Mouse (Mus musculus) CH12.LX (cell line): ENCODE results near the gene RPS10-NUDT3. TPM values are rescaled to one million over a fixed set of nuclear protein-coding genes. Genes with fewer than 3 reads are reported as not detected.
A peak's percentile ranks its signal among the peaks of the same experiment; 100 is the strongest.

Experiments used
- DNase-seq: peaks from one replicate; pipeline ENCODE4 v3.0.0-alpha.2; 2013; ENCODE audit errors: extremely low read depth
- H3K27ac ChIP-seq: 2 replicates; pipeline ENCODE4 v1.5.1; 2012; ENCODE audit warnings: low read depth, mild to moderate bottlenecking, control low read depth, moderate library complexity; ENCODE audit not compliant: insufficient read depth
- H3K27me3 ChIP-seq: replicated peaks from 2 replicates; pipeline ENCODE3; 2012; ENCODE audit warnings: inconsistent platforms
- H3K36me3 ChIP-seq, 2 experiments: replicated peaks in 1 of 2; 2 replicates each; pipeline versions ENCODE3 to v1.6.1; 2012; ENCODE audit warnings: inconsistent platforms in 1 of 2, low read length in 1 of 2, mild to moderate bottlenecking in 1 of 2, mixed read lengths in 1 of 2, moderate library complexity in 1 of 2; ENCODE audit not compliant: control insufficient read depth in 1 of 2, insufficient read depth in 1 of 2
- H3K4me1 ChIP-seq, 2 experiments: 2 replicates each; pipeline ENCODE4 v1.6.1; 2012; ENCODE audit warnings: inconsistent platforms in 1 of 2, moderate library complexity in 1 of 2; ENCODE audit not compliant: insufficient read depth in 2 of 2, control insufficient read depth in 1 of 2
- H3K4me2 ChIP-seq: 2 replicates; pipeline ENCODE4 v1.6.1; 2012; ENCODE audit warnings: low read depth, mild to moderate bottlenecking, control low read depth; ENCODE audit not compliant: poor library complexity, insufficient read depth, severe bottlenecking
- H3K4me3 ChIP-seq, 3 experiments: fragments of 150-350 bp in 1 of 3; sonication (generic) in 1 of 3; replicated peaks in 1 of 3; 2 replicates each; pipeline versions ENCODE3 to v1.5.1; 2011 to 2012; ENCODE audit warnings: low read depth in 2 of 3, low read length in 2 of 3, mild to moderate bottlenecking in 2 of 3, moderate library complexity in 2 of 3, control low read depth in 1 of 3, improper control_type of control experiment in 1 of 3, inconsistent platforms in 1 of 3, mixed read lengths in 1 of 3; ENCODE audit not compliant: poor library complexity in 1 of 3
- H3K79me2 ChIP-seq: replicated peaks from 2 replicates; pipeline ENCODE4 v1.6.1; 2012; ENCODE audit warnings: mild to moderate bottlenecking, moderate library complexity; ENCODE audit not compliant: control insufficient read depth, poor library complexity, insufficient read depth, severe bottlenecking; ENCODE audit errors: extremely low read depth
- H3K9ac ChIP-seq: 2 replicates; pipeline ENCODE4 v1.6.1; 2012; ENCODE audit warnings: low read depth, mild to moderate bottlenecking, control low read depth, moderate library complexity; ENCODE audit not compliant: insufficient read depth
- H3K9me3 ChIP-seq: replicated peaks from 2 replicates; pipeline ENCODE3; 2012; ENCODE audit warnings: low read length, inconsistent platforms, mixed read lengths
- BHLHE40 ChIP-seq: IDR thresholded peaks from 2 replicates; pipeline ENCODE4 v1.6.1; 2011; ENCODE audit warnings: mild to moderate bottlenecking, low read depth, low read length, improper control_type of control experiment
- CHD2 ChIP-seq: IDR thresholded peaks from 2 replicates; pipeline ENCODE4 v1.6.1; 2011; ENCODE audit warnings: low read length, improper control_type of control experiment
- CTCF ChIP-seq, 2 experiments: IDR thresholded peaks in 1 of 2; conservative IDR thresholded peaks in 1 of 2; 2 replicates each; pipeline ENCODE4 v1.5.1; 2011 to 2012; ENCODE audit warnings: low read depth in 2 of 2, low read length in 2 of 2, improper control_type of control experiment in 1 of 2, inconsistent platforms in 1 of 2, mild to moderate bottlenecking in 1 of 2, moderate library complexity in 1 of 2
- E2F4 ChIP-seq: IDR thresholded peaks from 2 replicates; pipeline ENCODE4 v1.6.1; 2011; ENCODE audit warnings: low read depth, low read length, improper control_type of control experiment; ENCODE audit not compliant: insufficient replicate concordance
- ELF1 ChIP-seq: IDR thresholded peaks from 2 replicates; pipeline ENCODE4 v1.6.1; 2014; ENCODE audit warnings: low read depth, mild to moderate bottlenecking, inconsistent platforms, low read length, improper control_type of control experiment
- ETS1 ChIP-seq: conservative IDR thresholded peaks from 2 replicates; pipeline ENCODE4 v1.6.1; 2012; ENCODE audit warnings: low read depth, mild to moderate bottlenecking, inconsistent platforms, low read length, improper control_type of control experiment, moderate library complexity
- GABPA ChIP-seq: IDR thresholded peaks from 2 replicates; pipeline ENCODE4 v1.6.1; 2012; ENCODE audit warnings: low read depth, low read length, improper control_type of control experiment, inconsistent platforms; ENCODE audit not compliant: insufficient replicate concordance
- HCFC1 ChIP-seq: IDR thresholded peaks from 2 replicates; pipeline ENCODE4 v1.6.1; 2012; ENCODE audit warnings: low read depth, mild to moderate bottlenecking, inconsistent platforms, low read length, improper control_type of control experiment
- IRF4 ChIP-seq: IDR thresholded peaks from 2 replicates; pipeline ENCODE4 v1.6.1; 2014; ENCODE audit warnings: low read depth, mild to moderate bottlenecking, inconsistent platforms, low read length, improper control_type of control experiment
- JUN ChIP-seq: IDR thresholded peaks from 2 replicates; pipeline ENCODE4 v1.6.1; 2011; ENCODE audit warnings: low read depth, mild to moderate bottlenecking, low read length, improper control_type of control experiment, moderate library complexity; ENCODE audit not compliant: insufficient read depth
- JUND ChIP-seq: conservative IDR thresholded peaks from 2 replicates; pipeline ENCODE4 v1.6.1; 2011; ENCODE audit warnings: low read depth, low read length, improper control_type of control experiment
- KAT2A ChIP-seq: IDR thresholded peaks from 2 replicates; pipeline ENCODE4 v1.6.1; 2012; ENCODE audit warnings: low read length, improper control_type of control experiment, inconsistent platforms; ENCODE audit not compliant: insufficient replicate concordance
- MAFK ChIP-seq: IDR thresholded peaks from 2 replicates; pipeline ENCODE4 v1.6.1; 2011; ENCODE audit warnings: low read length, improper control_type of control experiment; ENCODE audit not compliant: insufficient replicate concordance
- MAX ChIP-seq: IDR thresholded peaks from 2 replicates; pipeline ENCODE4 v1.6.1; 2011; ENCODE audit warnings: low read length, improper control_type of control experiment
- MEF2A ChIP-seq: IDR thresholded peaks from 2 replicates; pipeline ENCODE4 v1.6.1; 2014; ENCODE audit warnings: low read depth, mild to moderate bottlenecking, inconsistent platforms, low read length, improper control_type of control experiment, borderline replicate concordance
- MXI1 ChIP-seq: IDR thresholded peaks from 2 replicates; pipeline ENCODE4 v1.6.1; 2011; ENCODE audit warnings: mild to moderate bottlenecking, low read depth, low read length, improper control_type of control experiment
- MYC ChIP-seq: IDR thresholded peaks from 2 replicates; pipeline ENCODE4 v1.6.1; 2011; ENCODE audit warnings: low read depth, mild to moderate bottlenecking, improper control_type of control experiment, low read length
- NELFE ChIP-seq: IDR thresholded peaks from 2 replicates; pipeline ENCODE4 v1.6.1; 2011; ENCODE audit warnings: low read depth, low read length, improper control_type of control experiment
- NRF1 ChIP-seq: IDR thresholded peaks from 2 replicates; pipeline ENCODE4 v1.6.1; 2014; ENCODE audit warnings: low read depth, mild to moderate bottlenecking, inconsistent platforms, low read length, improper control_type of control experiment, moderate library complexity
- POLR2A ChIP-seq: IDR thresholded peaks from 2 replicates; pipeline ENCODE4 v1.6.1; 2011; ENCODE audit warnings: low read depth, mild to moderate bottlenecking, improper control_type of control experiment, low read length
- POLR2AphosphoS2 ChIP-seq: IDR thresholded peaks from 2 replicates; pipeline ENCODE4 v1.6.1; 2011; ENCODE audit warnings: low read depth, low read length, improper control_type of control experiment
- RAD21 ChIP-seq: IDR thresholded peaks from 2 replicates; pipeline ENCODE4 v1.6.1; 2011; ENCODE audit warnings: low read depth, mild to moderate bottlenecking, low read length, improper control_type of control experiment, moderate library complexity
- RCOR1 ChIP-seq: conservative IDR thresholded peaks from 2 replicates; pipeline ENCODE4 v1.6.1; 2012; ENCODE audit warnings: low read depth, mild to moderate bottlenecking, inconsistent platforms, low read length, improper control_type of control experiment
- SIN3A ChIP-seq: IDR thresholded peaks from 2 replicates; pipeline ENCODE4 v1.6.1; 2012; ENCODE audit warnings: low read length, improper control_type of control experiment, inconsistent platforms
- SMC3 ChIP-seq: IDR thresholded peaks from 2 replicates; pipeline ENCODE4 v1.6.1; 2011; ENCODE audit warnings: low read depth, low read length, improper control_type of control experiment
- TBP ChIP-seq: conservative IDR thresholded peaks from 2 replicates; pipeline ENCODE4 v1.6.1; 2011; ENCODE audit warnings: low read depth, low read length, improper control_type of control experiment
- TCF12 ChIP-seq: IDR thresholded peaks from 2 replicates; pipeline ENCODE4 v1.6.1; 2014; ENCODE audit warnings: low read depth, mild to moderate bottlenecking, inconsistent platforms, low read length, improper control_type of control experiment
- UBTF ChIP-seq: IDR thresholded peaks from 2 replicates; pipeline ENCODE4 v1.6.1; 2012; ENCODE audit warnings: low read depth, mild to moderate bottlenecking, inconsistent platforms, low read length, improper control_type of control experiment, moderate library complexity
- USF1 ChIP-seq: IDR thresholded peaks from 2 replicates; pipeline ENCODE4 v1.6.1; 2014; ENCODE audit warnings: low read depth, mild to moderate bottlenecking, inconsistent platforms, low read length, improper control_type of control experiment
- USF2 ChIP-seq: conservative IDR thresholded peaks from 2 replicates; pipeline ENCODE4 v1.6.1; 2011; ENCODE audit warnings: low read depth, low read length, improper control_type of control experiment
- ZC3H11A ChIP-seq: IDR thresholded peaks from 2 replicates; pipeline ENCODE4 v1.6.1; 2012; ENCODE audit warnings: low read depth, mild to moderate bottlenecking, inconsistent platforms, low read length, improper control_type of control experiment
- ZMIZ1 ChIP-seq: IDR thresholded peaks from 2 replicates; pipeline ENCODE4 v1.6.1; 2012; ENCODE audit warnings: low read depth, mild to moderate bottlenecking, inconsistent platforms, low read length, improper control_type of control experiment
- ZNF384 ChIP-seq: IDR thresholded peaks from 2 replicates; pipeline ENCODE4 v1.6.1; 2012; ENCODE audit warnings: low read depth, low read length, improper control_type of control experiment, inconsistent platforms
- dilution Hi-C: fragments of 300-500 bp; cut with MboI; formaldehyde crosslinking; loops from 2 replicates; pipeline ENCODE4 v1.14.3; 2020; ENCODE audit warnings: low sequenced_read_pairs; ENCODE audit not compliant: extremely low pct_unique_long_range_greater_than_20kb, extremely low pct_ligation_motif_present
- in situ Hi-C: fragments of 300-500 bp; cut with MboI; formaldehyde crosslinking; loops from 3 replicates; pipeline ENCODE4 v1.14.3; 2019; ENCODE audit warnings: low sequenced_read_pairs, low pct_ligation_motif_present, low pct_unique_long_range_greater_than_20kb, mixed read lengths
- polyA plus RNA-seq: library from polyadenylated mRNA; unstranded; fragments of >175 nt; gene quantifications from 2 replicates; pipeline ENCODE4 v1.2.1, GENCODE M21; 2012; ENCODE audit warnings: low read depth; ENCODE audit not compliant: insufficient read length
- total RNA-seq, 2 experiments: library from RNA; depleted of rRNA; stranded (reverse); fragments of 300-350 nt in 1 of 2; fragments of >200 nt in 1 of 2; gene quantifications; 2 replicates each; pipeline ENCODE4 v1.2.3; 2012 to 2014

Gene RPS10-NUDT3
- total and polyA plus RNA-seq, 3 experiments: 30.3 TPM; not detected in 2

DNA sequence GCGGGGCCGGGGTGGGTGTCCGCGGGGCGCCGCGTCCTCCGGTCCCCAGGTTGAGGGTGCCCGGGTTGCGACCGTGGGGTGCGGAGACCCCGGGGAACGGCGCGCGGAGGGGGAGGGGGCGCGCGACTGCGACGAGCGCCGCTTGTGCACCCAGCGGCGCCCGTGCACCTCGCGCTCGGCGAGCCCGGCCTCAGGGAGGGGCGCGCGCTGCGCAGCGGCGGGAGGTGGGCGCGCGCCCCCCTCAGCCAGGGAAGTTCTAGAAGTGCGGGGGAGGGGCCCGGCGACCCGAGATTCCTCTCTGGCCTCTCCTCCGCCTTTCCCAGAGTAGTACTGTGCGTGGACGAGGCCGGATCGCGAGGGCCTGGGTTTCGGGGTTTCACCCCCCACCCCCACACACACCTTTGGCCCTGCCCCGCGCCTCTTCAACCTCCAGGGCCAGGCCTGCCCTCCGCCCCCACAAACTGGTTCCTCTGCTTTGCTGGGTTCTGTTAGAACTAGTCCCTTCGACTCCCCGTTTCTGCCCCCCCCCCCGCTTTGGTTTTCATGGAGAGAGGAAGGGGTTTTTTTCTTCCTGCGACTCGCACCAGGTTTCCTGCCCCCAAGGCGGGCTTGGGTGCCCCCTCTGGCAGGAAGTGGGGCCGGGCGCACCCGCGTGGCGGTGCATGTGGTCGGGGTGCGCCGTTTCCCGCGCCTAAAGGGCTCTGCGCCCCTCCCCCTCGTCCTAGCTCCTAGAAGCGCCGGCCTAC, 77.7 kb downstream of the RPS10-NUDT3 start (continued):
- TF ChIP-seq JUN (no peak), TBP (no peak), E2F4 (no peak; the same call in 1 of the 2 replicates), MAX (peak; percentile 97), UBTF (peak; percentile 56; the same call in 1 of the 2 replicates), SMC3 (no peak), ZMIZ1 (no peak), GABPA (no peak), SIN3A (no peak; the same call in 1 of the 2 replicates), IRF4 (0 out of 2 replicates have a peak, but pooled peaks have one; percentile 6), MXI1 (peak; percentile 93), MAFK (no peak), ZC3H11A (no peak), KAT2A (0 out of 2 replicates have a peak, but pooled peaks have one; percentile 32), POLR2AphosphoS2 (no peak)

DNA sequence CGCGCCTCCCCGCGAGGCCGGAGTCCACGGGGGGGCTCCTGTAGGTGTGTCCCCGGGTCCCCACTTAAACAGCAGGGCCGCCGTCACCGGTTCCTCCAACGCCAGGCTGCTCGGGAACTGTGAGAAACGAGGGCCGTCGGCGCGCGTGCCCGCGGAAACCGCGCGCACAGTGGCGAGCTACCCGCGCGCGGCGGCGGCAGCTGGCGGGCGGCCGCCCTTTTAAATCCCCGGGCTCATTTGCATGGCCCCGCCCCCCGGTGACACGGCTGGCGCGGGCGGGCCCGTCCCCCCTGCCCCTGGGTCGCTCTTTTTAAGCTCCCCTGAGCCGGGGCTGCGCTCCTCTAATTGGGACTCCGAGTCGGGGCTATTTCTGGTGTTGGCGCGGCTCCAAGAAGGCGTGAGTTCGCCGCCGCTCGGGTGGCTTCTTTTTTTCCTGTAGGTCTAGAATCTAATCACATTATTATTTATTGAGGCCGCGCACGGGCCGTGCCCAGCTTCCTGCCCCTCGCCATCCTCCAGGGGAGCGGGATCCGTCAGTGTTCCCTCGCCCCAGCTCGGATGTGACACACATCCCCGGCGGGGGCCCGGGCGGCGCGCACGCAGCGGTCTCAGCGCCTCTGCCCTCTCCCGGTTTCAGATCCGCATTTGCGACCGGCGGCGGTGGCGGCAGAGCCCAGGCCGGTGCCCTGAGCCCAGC, 78.6 kb downstream of the RPS10-NUDT3 start, which contains the start of gene Hmga1:
Gene Hmga1, plus strand, starts transcription at position 183 of the 697 bp plus-strand sequence.
- peaks cover 16 to 42% of the 10 kb centered on the region in 2 experiments for H3K4me1 ChIP-seq
- dilution Hi-C loops (no loop called here), in situ Hi-C loops (no loop called here)
- H3K27me3 ChIP-seq: peaks cover 16% of the 10 kb centered on the region
- peak within 1 kb of the TSS; percentile 65 to 89 (median 78) for H3K4me3 ChIP-seq
- peak within 1 kb of the TSS; percentile 99 for H3K9ac ChIP-seq
- peaks cover 46% of the 10 kb centered on the region for H3K79me2 ChIP-seq
- peaks cover 8% of the 10 kb centered on the region for H3K9me3 ChIP-seq
- peak; percentile 88 for DNase-seq
- H3K27ac ChIP-seq: peak within 1 kb of the TSS; percentile 94
- H3K4me2 ChIP-seq: peak within 1 kb of the TSS; percentile 76
- H3K36me3 ChIP-seq: peaks cover 3 to 15% of the 10 kb centered on the region in 2 experiments
- TF ChIP-seq CHD2: no peak
- no peak for TF ChIP-seq RAD21
- peak; percentile 51; the same call in 1 of the 2 replicates for TF ChIP-seq HCFC1
- TF ChIP-seq NELFE: peak; percentile 89
- TF ChIP-seq JUN: no peak
- peak; percentile 28; the same call in 1 of the 2 replicates for TF ChIP-seq NRF1
- TF ChIP-seq BHLHE40: peak; percentile 72
- no peak; the same call in none of the 2 replicates for TF ChIP-seq RCOR1
- TF ChIP-seq MYC: no peak
- TF ChIP-seq ELF1: no peak
- peak; percentile 79; the same call in 1 of the 2 replicates for TF ChIP-seq TCF12
- TF ChIP-seq KAT2A: no peak
- no peak for TF ChIP-seq ZNF384
- TF ChIP-seq MXI1: peak; percentile 46; the same call in 1 of the 2 replicates
- TF ChIP-seq TBP: peak; percentile 88
- TF ChIP-seq MEF2A: no peak
- no peak for TF ChIP-seq USF1
- peak; percentile 37; the same call in 1 of the 2 replicates for TF ChIP-seq ETS1
- TF ChIP-seq JUND: no peak
- TF ChIP-seq USF2: no peak
- no peak for TF ChIP-seq ZC3H11A
- peak; percentile 53; the same call in 1 of the 2 replicates for TF ChIP-seq SIN3A
- no peak for TF ChIP-seq GABPA
- no peak for TF ChIP-seq CTCF (conservative IDR thresholded peaks at IDR 0.05 in 1 of 2, IDR thresholded peaks at IDR 0.05 in 1 of 2; ENCODE audit: low read depth in 2 of 2, low read length in 2 of 2)
- no peak for TF ChIP-seq MAFK
- TF ChIP-seq POLR2A: peak; percentile 99
